Comparison of ENCODE assay signal across 8 mouse cellular contexts in the genomic region with DNA sequence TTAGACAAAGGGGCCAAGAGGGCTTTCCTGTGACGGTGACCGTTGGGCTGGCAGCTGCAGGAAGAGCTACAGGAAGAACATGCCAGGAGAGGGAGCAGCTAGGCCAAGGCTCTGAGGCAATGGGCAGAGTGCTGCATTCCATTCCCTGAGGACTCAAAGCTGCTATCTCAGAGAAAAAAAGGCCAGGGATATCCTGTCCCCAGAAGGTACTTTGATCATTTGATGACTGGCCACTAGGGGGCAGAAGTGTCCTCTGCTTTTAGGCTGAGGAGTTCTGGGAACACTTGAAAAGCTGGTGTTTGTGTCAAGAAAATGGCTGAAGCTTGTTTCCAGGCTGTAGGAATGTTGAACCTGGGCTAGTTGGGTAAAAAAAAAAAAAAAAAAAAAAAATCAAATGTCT. TPM values are rescaled to one million over a fixed set of nuclear protein-coding genes. Genes with fewer than 3 reads are reported as not detected.
DNase-seq lines count a peak whose midpoint lies in the region; ATAC-seq and TF ChIP-seq lines count a peak whose summit lies in the region.

No protein-coding gene starts in this region.

- peaks cover 4% of the 10 kb centered on the region for H3K4me1 ChIP-seq in ES-Bruce4 (ENCODE audit: control insufficient read depth, insufficient read depth, low read length)
- H3K4me1 ChIP-seq in forebrain, embryonic 14.5 days (ENCODE audit: control insufficient read depth, insufficient read depth, low read length): no peaks in the 10 kb centered on the region
- peaks cover 7% of the 10 kb centered on the region; the same call in 1 of the 2 replicates for H3K4me1 ChIP-seq in lung, embryonic 16.5 days (replicated peaks; ENCODE audit: control insufficient read depth, insufficient read depth, low read length)

- DNase-seq in c-Kit-positive CD71-negative TER-119-negative erythroid progenitor cells, embryonic 14.5 days (ENCODE audit: low read depth): peak; percentile 70
- peak; percentile 95 for DNase-seq in forebrain, embryonic 14.5 days (ENCODE audit: low spot score)
- peak; percentile 83 to 93 for DNase-seq in heart, postnatal 14 days
- peak; percentile 89 for DNase-seq in layer of hippocampus, adult 11-12 months (ENCODE audit: low spot score)
- DNase-seq in retina, adult 2 months (ENCODE audit: low read depth, low spot score): peak; percentile 50
- DNase-seq in thymus, postnatal 36 days: peak; percentile 51 to 65

- H3K27me3 ChIP-seq in ES-Bruce4 (ENCODE audit: control insufficient read depth, insufficient read depth, low read length, poor library complexity, severe bottlenecking): no peaks in the 10 kb centered on the region
- no peaks in the 10 kb centered on the region for H3K27me3 ChIP-seq in forebrain, embryonic 14.5 days (replicated peaks; ENCODE audit: control insufficient read depth, insufficient read depth, low read length)
- no peaks in the 10 kb centered on the region for H3K27me3 ChIP-seq in lung, embryonic 16.5 days (ENCODE audit: control insufficient read depth, insufficient read depth, low read depth, low read length)

- TF ChIP-seq CTCF in ES-Bruce4 (IDR thresholded peaks at IDR 0.05; ENCODE audit: low read depth, low read length): peak; percentile 14

- no peak overlapping the region for H3K4me2 ChIP-seq in forebrain, embryonic 14.5 days (ENCODE audit: low read length)
- no peak overlapping the region for H3K4me2 ChIP-seq in lung, embryonic 16.5 days (ENCODE audit: low read depth, low read length)

- intact Hi-C loops in heart, postnatal 14 days (cut with DNase I): loop anchor here (1.0 kb wide), 2 partner anchors 53 to 133 kb away; no protein-coding TSS in a partner anchor

- no peak for TF ChIP-seq EP300 in ES-Bruce4 (IDR thresholded peaks at IDR 0.05; ENCODE audit: insufficient read depth, low read depth, low read length)

- no peaks in the 10 kb centered on the region for H3K9me3 ChIP-seq in ES-Bruce4 (replicated peaks; ENCODE audit: control insufficient read depth, insufficient read depth, low read length, poor library complexity, severe bottlenecking)
- H3K9me3 ChIP-seq in forebrain, embryonic 14.5 days (replicated peaks; ENCODE audit: control insufficient read depth, low read length): no peaks in the 10 kb centered on the region
- H3K9me3 ChIP-seq in lung, embryonic 16.5 days (ENCODE audit: control insufficient read depth, low read length): no peaks in the 10 kb centered on the region

- H3K9ac ChIP-seq in ES-Bruce4 (ENCODE audit: low read depth, poor library complexity, severe bottlenecking): no peak overlapping the region
- no peak overlapping the region for H3K9ac ChIP-seq in forebrain, embryonic 14.5 days (ENCODE audit: low read length)
- no peak overlapping the region for H3K9ac ChIP-seq in lung, embryonic 16.5 days (ENCODE audit: low read length)

- no peak overlapping the region for H3K4me3 ChIP-seq in ES-Bruce4 (ENCODE audit: low read depth, low read length)
- H3K4me3 ChIP-seq in forebrain, embryonic 14.5 days (ENCODE audit: low read depth, low read length): no peak overlapping the region
- no peak overlapping the region for H3K4me3 ChIP-seq in lung, embryonic 16.5 days (ENCODE audit: low read length)

- 36% methylated on average over 2 of the region's 2 CpGs for WGBS in forebrain, embryonic 14.5 days
- WGBS in lung, embryonic 16.5 days: 34% methylated on average over 2 of the region's 2 CpGs

- TF ChIP-seq POLR2A in ES-Bruce4 (IDR thresholded peaks at IDR 0.05; ENCODE audit: insufficient read depth, low read length): no peak

- H3K27ac ChIP-seq in ES-Bruce4 (ENCODE audit: insufficient read depth, low read length): no peak overlapping the region
- H3K27ac ChIP-seq in forebrain, embryonic 14.5 days (ENCODE audit: low read depth, low read length): no peak overlapping the region
- H3K27ac ChIP-seq in lung, embryonic 16.5 days (ENCODE audit: low read length): peak overlapping the region; percentile 15; the same call in 1 of the 2 replicates

- no peaks in the 10 kb centered on the region for H3K36me3 ChIP-seq in ES-Bruce4 (ENCODE audit: control insufficient read depth, insufficient read depth, low read length, poor library complexity, severe bottlenecking)
- no peaks in the 10 kb centered on the region for H3K36me3 ChIP-seq in forebrain, embryonic 14.5 days (ENCODE audit: control insufficient read depth, insufficient read depth, low read length)
- no peaks in the 10 kb centered on the region for H3K36me3 ChIP-seq in lung, embryonic 16.5 days (ENCODE audit: control insufficient read depth, insufficient read depth, low read length)

- peak; percentile 77 for ATAC-seq in forebrain, embryonic 14.5 days
- peak; percentile 55 for ATAC-seq in lung, embryonic 16.5 days (ENCODE audit: low read depth)

RNA-seq across cellular contexts. Expression of a gene that starts 23.9 kb away (rescaled TPM):
- polyA plus RNA-seq in ES-Bruce4 (2011; ENCODE audit: insufficient read depth, insufficient read length, low read depth, missing spikeins): 3.1 and 4.4 TPM in 2 replicates
- 0.98 and 1.1 TPM in 2 replicates for polyA plus RNA-seq in forebrain, embryonic 14.5 days (2014; fragmentation: Nextera tagmentation; extraction: Ambion mirVana)
- 1 to 10 TPM; 4.2 to 4.5 TPM for total RNA-seq in heart, postnatal 14 days (2021)
- polyA plus RNA-seq in lung, embryonic 16.5 days (2015; fragmentation: Nextera tagmentation; extraction: Ambion mirVana): 2.3 and 2.6 TPM in 2 replicates

RNA-seq across cellular contexts. Expression of a gene that starts 31.4 kb away (rescaled TPM):
- polyA plus RNA-seq in ES-Bruce4 (2011; ENCODE audit: insufficient read depth, insufficient read length, low read depth, missing spikeins): not detected in 2 replicates
- polyA plus RNA-seq in forebrain, embryonic 14.5 days (2014; fragmentation: Nextera tagmentation; extraction: Ambion mirVana): 0.04 and 0.12 TPM in 2 replicates
- not detected for total RNA-seq in heart, postnatal 14 days (2021)
- 8.9 and 10.1 TPM in 2 replicates for polyA plus RNA-seq in lung, embryonic 16.5 days (2015; fragmentation: Nextera tagmentation; extraction: Ambion mirVana)
